Mouse (Mus musculus) testis, adult 2 months (tissue): ENCODE measurements at regions not wholly inside any gene's neighbourhood (a gene's known extent, or its start where the extent isn't known, plus 50 kb on each side); places are given as distances from the start of the nearest gene placed in this dataset.

Experiments
- H3K27ac ChIP-seq: fragments of 200-500 bp; 2 replicates; pipeline ENCODE4 v1.5.1; 2012; ENCODE audit warnings: low read depth, low read length; ENCODE audit not compliant: control insufficient read depth, insufficient read depth
- H3K27me3 ChIP-seq: fragments of 200-500 bp; 2 replicates; pipeline ENCODE4 v1.6.1; 2012; ENCODE audit warnings: mild to moderate bottlenecking, low read length, moderate library complexity; ENCODE audit not compliant: control insufficient read depth, insufficient read depth
- H3K36me3 ChIP-seq: fragments of 200-500 bp; 2 replicates; pipeline ENCODE4 v1.6.1; 2012; ENCODE audit warnings: mild to moderate bottlenecking, low read length; ENCODE audit not compliant: control insufficient read depth, insufficient read depth
- H3K4me1 ChIP-seq: fragments of 200-500 bp; 2 replicates; pipeline ENCODE4 v1.6.1; 2012; ENCODE audit warnings: low read length; ENCODE audit not compliant: control insufficient read depth, insufficient read depth
- H3K4me3 ChIP-seq: fragments of 200-500 bp; 2 replicates; pipeline ENCODE4 v1.5.1; 2012; ENCODE audit warnings: low read depth, mild to moderate bottlenecking, low read length, moderate library complexity, mixed read lengths; ENCODE audit not compliant: control insufficient read depth
- CTCF ChIP-seq: fragments of 200-500 bp; IDR thresholded peaks from 2 replicates; pipeline ENCODE4 v1.5.1; 2012; ENCODE audit warnings: low read depth, mild to moderate bottlenecking, inconsistent platforms, low read length, moderate library complexity; ENCODE audit not compliant: control insufficient read depth, insufficient read depth, insufficient replicate concordance
- POLR2A ChIP-seq: fragments of 200-500 bp; IDR thresholded peaks from 2 replicates; pipeline ENCODE4 v1.6.1; 2012; ENCODE audit warnings: low read depth, mild to moderate bottlenecking, inconsistent platforms, low read length, moderate library complexity; ENCODE audit not compliant: control insufficient read depth

- no peaks in the 10 kb centered on the region for H3K27me3 ChIP-seq
- no peak overlapping the region for H3K27ac ChIP-seq
- H3K36me3 ChIP-seq: no peaks in the 10 kb centered on the region
- H3K4me1 ChIP-seq: no peaks in the 10 kb centered on the region
- TF ChIP-seq CTCF (no peak), POLR2A (no peak)
- no peak overlapping the region for H3K4me3 ChIP-seq
Measured at GRCm38 (mm10) chr11:111442257-111442656, 376.3 kb downstream of the Kcnj2 start.

GRCm38 (mm10) chr11:111443381-111443780 lies 377.4 kb downstream of the Kcnj2 start:
- Histone ChIP-seq H3K27ac (no peak overlapping the region), H3K4me1 (no peaks in the 10 kb centered on the region), H3K27me3 (no peaks in the 10 kb centered on the region), H3K4me3 (no peak overlapping the region), H3K36me3 (no peaks in the 10 kb centered on the region)
- no peak for TF ChIP-seq POLR2A

- H3K27ac ChIP-seq: no peak overlapping the region
- TF ChIP-seq POLR2A (no peak), CTCF (no peak)
- no peaks in the 10 kb centered on the region for H3K27me3 ChIP-seq
- H3K4me1 ChIP-seq: no peaks in the 10 kb centered on the region
- H3K36me3 ChIP-seq: no peaks in the 10 kb centered on the region
- H3K4me3 ChIP-seq: no peak overlapping the region
Measured at GRCm38 (mm10) chr11:111444791-111445190, 378.8 kb downstream of the Kcnj2 start.

DNA sequence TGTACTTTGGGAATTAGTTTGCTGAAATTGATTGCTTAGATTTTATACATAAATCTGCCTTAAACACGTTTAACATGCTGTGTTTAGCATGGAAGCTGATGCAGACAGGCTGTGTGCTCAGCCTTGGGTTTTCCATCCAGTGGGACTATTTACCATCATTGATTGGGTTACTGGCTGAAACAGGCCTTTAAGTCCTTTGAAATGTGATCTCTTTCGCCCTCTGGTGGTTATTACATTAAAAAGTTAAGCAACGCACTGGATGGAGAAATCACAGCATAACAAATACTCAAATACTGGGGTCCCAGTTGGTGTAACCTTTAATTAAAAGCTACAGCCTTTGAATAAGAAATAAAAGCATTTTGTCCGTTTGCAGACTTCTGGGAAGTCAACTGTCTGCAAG lies 379.8 kb downstream of the Kcnj2 start:
- Histone ChIP-seq H3K4me1 (no peaks in the 10 kb centered on the region), H3K36me3 (no peaks in the 10 kb centered on the region), H3K27ac (no peak overlapping the region), H3K27me3 (no peaks in the 10 kb centered on the region), H3K4me3 (no peak overlapping the region)
- TF ChIP-seq POLR2A: no peak
- TF ChIP-seq CTCF: no peak

DNA sequence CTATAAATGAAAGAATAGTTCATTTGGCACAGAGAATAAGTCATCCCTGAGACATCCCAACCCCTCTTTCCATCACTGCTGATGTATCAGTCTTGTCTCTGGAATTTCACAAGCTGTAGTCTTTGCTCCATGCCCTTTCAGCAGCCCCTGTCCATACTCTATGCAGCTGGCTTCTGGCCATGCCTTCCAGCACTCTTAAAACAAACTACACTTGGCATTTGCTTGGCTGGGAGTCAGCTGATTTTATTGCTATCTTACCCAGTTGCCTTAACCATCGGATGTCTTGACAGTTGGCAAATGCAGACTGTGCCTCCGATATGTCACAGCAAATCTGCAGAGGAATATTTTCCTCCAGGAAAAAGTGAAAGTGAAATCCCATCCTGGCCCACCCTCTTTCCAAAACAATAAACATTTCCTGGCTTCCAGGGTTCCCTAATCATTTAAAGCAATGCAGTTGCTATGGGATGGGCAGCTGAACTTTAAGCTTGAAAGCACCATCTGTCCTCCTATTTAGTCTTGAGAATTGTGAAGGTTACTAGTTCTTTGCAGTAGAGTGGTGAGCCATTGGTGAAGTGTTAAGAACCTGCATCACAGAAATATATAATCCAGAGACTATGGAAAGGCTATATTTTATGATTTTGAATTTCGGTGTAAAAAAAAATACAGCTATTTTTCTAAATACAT lies 385.0 kb downstream of the Kcnj2 start:
- no peaks in the 10 kb centered on the region for H3K27me3 ChIP-seq
- H3K36me3 ChIP-seq: no peaks in the 10 kb centered on the region
- no peaks in the 10 kb centered on the region for H3K4me1 ChIP-seq
- H3K27ac ChIP-seq: no peak overlapping the region
- no peak overlapping the region for H3K4me3 ChIP-seq
- TF ChIP-seq CTCF (no peak), POLR2A (no peak)

DNA sequence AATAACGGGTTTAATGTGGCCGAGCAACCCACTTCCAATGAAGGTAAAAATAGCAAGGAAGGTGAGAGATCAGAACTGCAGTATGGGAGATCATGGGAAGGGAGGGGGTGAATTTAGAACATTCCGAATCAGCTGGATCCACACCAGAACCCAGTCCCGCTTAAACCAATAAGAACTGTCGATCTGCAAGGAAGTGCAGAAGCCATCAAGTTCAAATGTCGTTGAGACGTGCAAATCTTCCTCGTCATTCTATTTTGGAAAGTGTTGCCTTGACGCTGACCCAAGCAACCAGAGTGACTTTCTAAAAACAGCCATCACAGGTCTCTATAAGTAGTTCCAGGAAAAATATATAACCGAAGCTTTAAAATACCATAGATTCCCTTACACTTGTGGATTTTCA lies 394.1 kb downstream of the Kcnj2 start:
- Histone ChIP-seq H3K27me3 (no peaks in the 10 kb centered on the region), H3K4me3 (no peak overlapping the region), H3K36me3 (no peaks in the 10 kb centered on the region), H3K27ac (no peak overlapping the region), H3K4me1 (no peaks in the 10 kb centered on the region)
- no peak for TF ChIP-seq CTCF
- TF ChIP-seq POLR2A: no peak

- Histone ChIP-seq H3K27me3 (no peaks in the 10 kb centered on the region), H3K27ac (no peak overlapping the region), H3K4me3 (no peak overlapping the region), H3K36me3 (no peaks in the 10 kb centered on the region), H3K4me1 (no peaks in the 10 kb centered on the region)
- TF ChIP-seq POLR2A (no peak), CTCF (no peak)
Measured at GRCm38 (mm10) chr11:111484981-111485380, 419.0 kb downstream of the Kcnj2 start.

- H3K4me3 ChIP-seq: no peak overlapping the region
- no peaks in the 10 kb centered on the region for H3K27me3 ChIP-seq
- H3K36me3 ChIP-seq: no peaks in the 10 kb centered on the region
- no peaks in the 10 kb centered on the region for H3K4me1 ChIP-seq
- H3K27ac ChIP-seq: no peak overlapping the region
- TF ChIP-seq POLR2A (no peak), CTCF (no peak)
Measured at GRCm38 (mm10) chr11:111512471-111512870, 446.5 kb downstream of the Kcnj2 start.
